Mouse (Mus musculus) bone marrow, adult 2 months (tissue): Measurements from ENCODE around the gene AI413582. TPM values are rescaled to one million over a fixed set of nuclear protein-coding genes. Genes with fewer than 3 reads are reported as not detected.

Experiments used
- H3K27ac ChIP-seq: fragments of 200-500 bp; 2 replicates; pipeline ENCODE4 v1.5.1; 2012; ENCODE audit warnings: low read depth, mild to moderate bottlenecking, control low read depth, inconsistent platforms, low read length; ENCODE audit not compliant: control insufficient read depth, poor library complexity, insufficient read depth
- H3K4me1 ChIP-seq: fragments of 200-500 bp; 2 replicates; pipeline ENCODE4 v1.6.1; 2011; ENCODE audit warnings: low read length; ENCODE audit not compliant: control insufficient read depth, insufficient read depth
- H3K4me3 ChIP-seq: fragments of 200-500 bp; replicated peaks from 2 replicates; pipeline ENCODE3; 2011; ENCODE audit warnings: mild to moderate bottlenecking, low read depth, low read length, control low read depth; ENCODE audit not compliant: control insufficient read depth
- CTCF ChIP-seq: fragments of 200-500 bp; IDR thresholded peaks from 2 replicates; pipeline ENCODE4 v1.5.1; 2011; ENCODE audit warnings: low read length, control low read depth; ENCODE audit not compliant: control insufficient read depth, insufficient read depth
- POLR2A ChIP-seq: fragments of 200-500 bp; IDR thresholded peaks from 2 replicates; pipeline ENCODE4 v1.6.1; 2011; ENCODE audit warnings: low read depth, mild to moderate bottlenecking, control low read depth, low read length, borderline replicate concordance; ENCODE audit not compliant: control insufficient read depth
- WGBS: fragments of 180-500 bp; shearing (Covaris S2); methylation state at CpG from one replicate; pipeline ENCODE4 v1.1.7; 2018; 5-methylcytosine and 5-hydroxymethylcytosine counted together
- polyA plus RNA-seq: library from polyadenylated mRNA; stranded (reverse); fragments of >200 nt; gene quantifications from 2 replicates; pipeline ENCODE4 v1.2.4, GENCODE M21; 2011; ENCODE audit warnings: low replicate concordance; ENCODE audit not compliant: missing spikeins, insufficient read depth, insufficient read length

Gene AI413582
- polyA plus RNA-seq, 1 experiment = 22.0 TPM

DNA sequence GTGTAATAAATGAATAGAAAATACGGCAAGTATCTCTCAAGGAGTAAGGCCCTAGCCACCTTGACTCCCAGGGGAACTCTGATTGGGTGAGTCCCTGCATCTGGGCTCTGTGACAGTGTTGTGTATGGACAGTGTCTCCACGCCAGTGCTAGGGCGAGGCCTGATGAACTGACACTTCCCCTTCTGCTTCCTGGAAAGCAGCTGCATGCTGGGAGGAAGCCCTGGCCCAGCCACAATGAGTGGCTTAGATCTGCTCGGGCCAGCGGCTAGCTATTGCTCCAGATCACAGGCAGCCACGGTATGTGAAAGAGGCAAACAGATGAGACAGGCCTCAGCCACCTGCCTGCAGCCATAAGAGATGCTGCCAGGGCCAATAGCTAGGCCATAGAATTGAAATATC lies 38.4 kb downstream of the AI413582 start:
- TF ChIP-seq POLR2A (no peak), CTCF (no peak)
- WGBS = 15% methylated on average over 6 of the region's 6 CpGs
- no peak overlapping the region for H3K27ac ChIP-seq

GRCm38 (mm10) chr17:27523121-27523520 lies 42.4 kb downstream of the AI413582 start:
- Histone ChIP-seq H3K27ac (no peak overlapping the region), H3K4me3 (no peak overlapping the region), H3K4me1 (peaks cover 3% of the 10 kb centered on the region)
- TF ChIP-seq CTCF (no peak), POLR2A (no peak)
- WGBS = 85% methylated on average over 7 of the region's 7 CpGs

More for the DNA sequence above, 38.4 kb downstream of the AI413582 start:
- Histone ChIP-seq H3K4me3 (no peak overlapping the region), H3K4me1 (peaks cover 3% of the 10 kb centered on the region)

- Histone ChIP-seq H3K27ac (no peak within 1 kb of the TSS; the same call in 1 of the 2 replicates), H3K4me1 (no peaks in the 10 kb centered on the region), H3K4me3 (no peak within 1 kb of the TSS)
- no peak for TF ChIP-seq CTCF
- TF ChIP-seq POLR2A = no peak
- 82% methylated on average over 5 of the region's 5 CpGs for WGBS
These were observed 44.3 kb downstream of the AI413582 start, which contains the start of gene Grm4 for GRCm38 (mm10) chr17:27521303-27521702. Grm4 (minus strand) TSS chr17:27521403.

GRCm38 (mm10) chr17:27520557-27520956 lies 45.0 kb downstream of the AI413582 start:
- Histone ChIP-seq H3K27ac (no peak overlapping the region; the same call in 1 of the 2 replicates), H3K4me3 (no peak overlapping the region), H3K4me1 (no peaks in the 10 kb centered on the region)
- TF ChIP-seq CTCF (peak; percentile 80), POLR2A (no peak)
- 2% methylated on average over 27 of the region's 27 CpGs for WGBS

DNA sequence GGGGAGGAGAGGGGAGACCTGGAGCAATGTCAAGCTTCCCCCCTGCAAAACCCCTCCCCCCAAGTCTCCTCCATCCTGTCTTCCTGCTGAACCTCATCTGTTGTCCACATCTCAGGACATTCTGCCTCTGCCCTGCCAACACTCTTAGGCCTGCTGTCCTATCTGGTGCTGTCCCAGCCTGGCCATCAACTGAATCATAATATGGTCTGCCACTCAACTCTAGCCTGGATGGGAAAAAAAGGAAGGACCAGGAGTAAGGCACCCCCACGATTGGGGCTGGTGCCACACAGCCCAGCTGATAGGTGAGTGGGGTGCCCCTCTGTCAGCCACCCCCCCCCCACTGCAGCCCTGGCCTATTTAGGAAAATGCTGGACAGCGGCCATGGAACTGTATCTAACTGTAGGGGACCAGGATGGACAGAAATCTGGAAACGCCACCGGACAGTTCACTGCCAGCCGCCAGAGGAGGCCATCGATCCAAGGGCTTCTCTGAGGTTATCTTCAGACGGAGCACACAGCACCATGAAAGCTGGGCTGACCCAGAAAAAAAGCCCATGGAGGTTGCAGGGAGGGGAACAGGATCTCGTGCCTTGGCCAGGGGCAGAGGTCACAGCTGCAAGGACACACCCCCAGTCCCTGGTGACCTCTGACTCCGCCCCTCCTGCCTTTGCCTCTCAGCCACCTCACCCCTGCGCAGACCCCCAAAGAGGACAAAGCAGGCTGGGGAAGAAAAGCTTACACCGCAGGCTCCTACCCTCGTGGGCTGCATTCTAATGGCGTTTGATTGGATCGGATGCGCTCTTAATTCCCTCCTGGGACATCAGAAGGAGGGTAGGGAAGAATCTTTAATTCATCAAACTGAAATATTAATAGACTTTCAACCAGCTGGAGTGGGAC lies 46.6 kb downstream of the AI413582 start:
- H3K27ac ChIP-seq = no peak overlapping the region
- 79% methylated on average over 15 of the region's 15 CpGs for WGBS
- H3K4me3 ChIP-seq = no peak overlapping the region

GRCm38 (mm10) chr17:27518296-27518695 lies 47.3 kb downstream of the AI413582 start:
- TF ChIP-seq POLR2A (no peak), CTCF (no peak)
- no peak overlapping the region for H3K27ac ChIP-seq
- no peaks in the 10 kb centered on the region for H3K4me1 ChIP-seq
- WGBS = 64% methylated on average over 9 of the region's 9 CpGs
- H3K4me3 ChIP-seq = no peak overlapping the region

More for the DNA sequence above, 46.6 kb downstream of the AI413582 start:
- TF ChIP-seq CTCF = no peak
- no peak for TF ChIP-seq POLR2A
- no peaks in the 10 kb centered on the region for H3K4me1 ChIP-seq

DNA sequence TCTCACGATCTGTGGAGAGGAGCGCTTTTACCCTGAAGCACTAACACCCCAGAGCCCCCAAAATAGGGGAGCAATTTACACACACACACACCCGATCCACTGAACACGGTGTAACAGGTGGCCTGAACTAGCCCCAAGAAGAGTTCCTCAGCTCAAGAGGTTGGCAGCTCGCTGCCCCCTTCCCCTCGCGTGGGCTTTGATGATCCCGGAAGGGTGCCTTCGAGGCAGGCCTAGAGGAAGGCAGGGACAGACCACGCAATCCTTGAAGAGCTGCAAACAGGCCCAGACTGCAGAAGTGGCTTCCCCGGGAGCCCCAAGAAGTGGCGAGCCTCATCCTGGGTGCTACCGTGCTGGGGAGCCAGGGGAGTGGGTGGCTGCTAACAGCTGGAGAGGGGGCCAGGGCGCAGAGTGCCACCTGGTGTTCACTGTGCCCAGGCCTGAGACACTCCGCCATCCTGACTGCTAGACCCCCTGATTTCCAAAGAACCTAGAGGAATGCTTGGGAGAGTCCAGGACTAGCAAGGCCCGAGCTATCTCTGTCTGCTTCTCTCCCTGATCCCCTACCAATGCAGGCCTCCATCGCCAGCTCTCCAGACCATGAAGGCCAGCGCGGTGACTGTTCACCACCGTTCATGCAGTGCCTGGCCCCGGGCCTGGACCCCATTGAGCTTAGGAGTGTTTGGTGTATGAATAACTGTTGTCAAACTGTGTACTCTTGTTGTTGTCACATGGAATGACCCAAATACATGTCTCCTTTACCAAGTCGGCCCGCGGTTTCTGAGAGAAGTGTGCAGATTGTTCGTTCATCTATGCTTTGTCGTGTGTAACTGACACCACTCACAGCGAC lies 51.4 kb downstream of the AI413582 start:
- 43% methylated on average over 27 of the region's 27 CpGs for WGBS
- H3K4me1 ChIP-seq = no peaks in the 10 kb centered on the region
- TF ChIP-seq CTCF (no peak), POLR2A (no peak)
- H3K4me3 ChIP-seq = no peak overlapping the region
- H3K27ac ChIP-seq = no peak overlapping the region

Other genes with a start within 250 kb of the AI413582 start
- gene Grm4, start 44.4 kb downstream of the AI413582 start, polyA plus RNA-seq = not detected in 2 replicates
- gene Hmga1, start 9.3 kb downstream of the AI413582 start, polyA plus RNA-seq = 38.0 and 99.4 TPM in 2 replicates
- 84.4 and 97.1 TPM in 2 replicates for gene Nudt3, start 57.7 kb upstream of the AI413582 start, polyA plus RNA-seq
- not detected in 2 replicates for gene RPS10-NUDT3, start 69.5 kb upstream of the AI413582 start, polyA plus RNA-seq
- gene Rps10, start 70.9 kb upstream of the AI413582 start, polyA plus RNA-seq = 1,643 and 1,889 TPM in 2 replicates
- gene Pacsin1, start 89.8 kb upstream of the AI413582 start, polyA plus RNA-seq = 2.7 and 12.0 TPM in 2 replicates
- not detected in 2 replicates for gene Spdef, start 163.2 kb upstream of the AI413582 start, polyA plus RNA-seq